Mouse (Mus musculus): Measurements from ENCODE around the gene Dcx. TPM values are rescaled to one million over a fixed set of nuclear protein-coding genes. Genes with fewer than 3 reads are reported as not detected.

The Dcx gene
- polyA plus RNA-seq, 1 experiment from 2014 or later, result 8.9 TPM

DNA sequence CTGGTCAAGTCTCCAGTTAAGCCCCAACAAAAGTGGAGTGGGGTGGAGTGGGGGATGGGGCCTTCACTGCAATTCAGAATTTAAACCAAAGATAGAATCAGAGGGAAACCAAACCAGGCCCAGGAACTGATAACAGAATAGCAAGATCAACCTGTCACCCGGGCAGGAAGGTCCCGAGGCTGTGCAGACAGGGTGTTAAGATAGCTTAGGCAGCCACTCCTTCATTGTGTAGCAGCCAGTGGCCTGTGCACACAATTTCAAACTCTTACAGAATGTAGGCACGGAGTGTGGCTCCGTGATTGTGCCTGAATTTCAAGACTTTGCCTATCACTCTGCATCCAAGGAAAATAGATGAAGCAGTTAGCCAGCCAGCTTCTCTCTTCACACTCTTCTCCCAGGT, 106.6 kb downstream of the Dcx start:
- Histone ChIP-seq H3K4me2 (peak overlapping the region; percentile 53), H3K27ac (peak overlapping the region; percentile 83), H3K4me3 (replicated peaks) (peak overlapping the region; percentile 49), H3K9ac (replicated peaks) (peak overlapping the region; percentile 63), H3K4me1 (replicated peaks) (0 out of 2 replicates have a peak, but pooled peaks cover 10% of the 10 kb centered on the region), H3K9me3 (no peaks in the 10 kb centered on the region), H3K27me3 (peaks cover 15% of the 10 kb centered on the region; the same call in 1 of the 2 replicates), H3K36me3 (no peaks in the 10 kb centered on the region)
- WGBS, result 23% methylated on average over 4 of the region's 4 CpGs
- ATAC-seq (ENCODE audit: insufficient number of reproducible peaks, insufficient read depth, low FRiP score, low TSS enrichment, low read depth), result no peak

- Histone ChIP-seq H3K4me2 (no peak overlapping the region), H3K9me3 (no peaks in the 10 kb centered on the region), H3K27ac (no peak overlapping the region), H3K9ac (replicated peaks) (no peak overlapping the region), H3K4me1 (replicated peaks) (0 out of 2 replicates have a peak, but pooled peaks cover 11% of the 10 kb centered on the region), H3K36me3 (peaks cover 7% of the 10 kb centered on the region), H3K4me3 (replicated peaks) (no peak overlapping the region), H3K27me3 (no peaks in the 10 kb centered on the region)
- WGBS, result 87% methylated on average over 2 of the region's 2 CpGs
- ATAC-seq (ENCODE audit: insufficient number of reproducible peaks, insufficient read depth, low FRiP score, low TSS enrichment, low read depth), result no peak
Measured at GRCm38 (mm10) chrX:143818961-143819360, 114.2 kb downstream of the Dcx start.

DNA sequence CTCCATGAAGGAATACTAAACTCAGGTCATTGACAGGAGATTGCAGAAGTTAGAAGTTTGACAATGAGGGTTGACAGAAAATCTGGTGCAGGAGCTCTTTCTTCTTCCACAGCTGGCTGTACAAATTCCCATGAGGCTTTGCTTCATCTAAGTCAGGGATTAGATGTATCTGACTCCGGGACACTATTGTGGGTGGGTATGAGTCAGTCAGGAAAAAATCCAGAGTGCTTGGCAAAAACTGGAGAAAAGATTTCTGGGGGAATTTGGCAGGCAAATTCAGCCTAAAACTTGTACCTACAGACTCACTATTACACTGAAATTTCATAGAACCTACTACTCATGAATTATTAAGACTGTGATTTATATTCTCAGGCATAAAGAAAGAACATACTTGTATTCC, 117.2 kb downstream of the Dcx start:
- no peak overlapping the region for H3K27ac ChIP-seq
- H3K4me3 ChIP-seq (replicated peaks), result no peak overlapping the region
- no peak for ATAC-seq (ENCODE audit: insufficient number of reproducible peaks, insufficient read depth, low FRiP score, low TSS enrichment, low read depth)
- H3K9ac ChIP-seq (replicated peaks), result no peak overlapping the region
- no peaks in the 10 kb centered on the region for H3K9me3 ChIP-seq
- H3K36me3 ChIP-seq, result peaks cover 17% of the 10 kb centered on the region
- WGBS, result 92% methylated on average over 1 of the region's 1 CpGs
- H3K4me2 ChIP-seq, result no peak overlapping the region
- no peaks in the 10 kb centered on the region for H3K4me1 ChIP-seq (replicated peaks)
- no peaks in the 10 kb centered on the region for H3K27me3 ChIP-seq

Small RNAs within 50 kb of the gene (microRNA-seq; reads per million reads assigned to microRNA genes)
- gene Gm47298, result 0.93 reads per million

Other genes with a start within 250 kb of the Dcx start
- 256 and 284 TPM in 2 replicates for gene Capn6, start 105.9 kb downstream of the Dcx start, polyA plus RNA-seq (2016; fragmentation: Nextera tagmentation; extraction: Ambion mirVana)
- gene A730046J19Rik, start 220.4 kb upstream of the Dcx start, polyA plus RNA-seq (2016; fragmentation: Nextera tagmentation; extraction: Ambion mirVana), result 0.20 and 0.27 TPM in 2 replicates